Comparison of ENCODE assay signal across 9 mouse cellular contexts in genomic region chr13:28416231-28416630, GRCm38 (mm10).
A peak's percentile ranks its signal among the peaks of the same experiment; 100 is the strongest.
DNase-seq lines count a peak whose midpoint lies in the region; ATAC-seq and TF ChIP-seq lines count a peak whose summit lies in the region.
"Had no signal": no experiment of that assay in that cellular context is flagged by ENCODE, and none has a peak within 500 bp of the region (broad histone marks: within the 10 kb centered on the region; RNA-seq: fewer than 3 reads in every experiment).

No protein-coding gene starts in this region.

- DNase-seq in adipocyte (ENCODE audit: low spot score): peak; percentile 41
- DNase-seq in cerebellum, postnatal 10 days: peak; percentile 56 to 71
- DNase-seq in frontal cortex, postnatal 14 days (ENCODE audit: low spot score in 2 of 2): peak; percentile 49 to 58
- DNase-seq in hindbrain, postnatal 0 days (ENCODE audit: low spot score): peak; percentile 90
- DNase-seq in left cerebral cortex, adult 2 months (ENCODE audit: extremely low spot score in 1 of 2, low spot score in 2 of 2): peak; percentile 25 to 42
- DNase-seq in thymus, postnatal 14 days: peak; percentile 66

- H3K9ac ChIP-seq in hindbrain, postnatal 0 days (replicated peaks; ENCODE audit: low read length): peak overlapping the region; percentile 45
- no peak overlapping the region for H3K9ac ChIP-seq in neural tube, embryonic 12.5 days

- peak overlapping the region; percentile 90 for H3K27ac ChIP-seq in hindbrain, postnatal 0 days
- H3K27ac ChIP-seq in left cerebral cortex, adult 2 months: peak overlapping the region; percentile 96
- H3K27ac ChIP-seq in neural tube, embryonic 12.5 days: peak overlapping the region; percentile 86; the same call in 1 of the 2 replicates

- H3K4me1 ChIP-seq in hindbrain, postnatal 0 days (ENCODE audit: insufficient read depth, low read length): peaks cover 3% of the 10 kb centered on the region; the same call in 1 of the 2 replicates
- H3K4me1 ChIP-seq in neural tube, embryonic 12.5 days: peaks cover 37% of the 10 kb centered on the region

- no peaks in the 10 kb centered on the region for H3K9me3 ChIP-seq in hindbrain, postnatal 0 days (ENCODE audit: low read length)
- no peaks in the 10 kb centered on the region for H3K9me3 ChIP-seq in neural tube, embryonic 12.5 days
- H3K9me3 ChIP-seq: megakaryocyte, embryonic 14.5 days had no signal

- H3K4me3 ChIP-seq in hindbrain, postnatal 0 days (ENCODE audit: low read length): peak overlapping the region; percentile 38
- peak overlapping the region; percentile 76 for H3K4me3 ChIP-seq in left cerebral cortex, adult 2 months
- H3K4me3 ChIP-seq in neural tube, embryonic 12.5 days: no peak overlapping the region

- WGBS in hindbrain, postnatal 0 days: 2% methylated on average over 6 of the region's 6 CpGs
- 6% methylated on average over 6 of the region's 6 CpGs for WGBS in neural tube, embryonic 12.5 days

- no peak for TF ChIP-seq CTCF in hindbrain, postnatal 0 days (IDR thresholded peaks at IDR 0.05; ENCODE audit: low read depth)
- TF ChIP-seq CTCF in left cerebral cortex, adult 2 months (IDR thresholded peaks at IDR 0.05): no peak

- peak; percentile 88 for ATAC-seq in hindbrain, postnatal 0 days
- peak; percentile 93 for ATAC-seq in neural tube, embryonic 12.5 days (ENCODE audit: low FRiP score, low read depth)
- ATAC-seq in inflammation-experienced regulatory T-cells, adult 6 months: no peak

- peak overlapping the region; percentile 66 for H3K4me2 ChIP-seq in hindbrain, postnatal 0 days (ENCODE audit: low read depth, low read length)
- peak overlapping the region; percentile 56 for H3K4me2 ChIP-seq in neural tube, embryonic 12.5 days (replicated peaks)

- no peaks in the 10 kb centered on the region for H3K36me3 ChIP-seq in hindbrain, postnatal 0 days (ENCODE audit: insufficient read depth, low read length)
- no peaks in the 10 kb centered on the region for H3K36me3 ChIP-seq in neural tube, embryonic 12.5 days

- intact Hi-C loops in left cerebral cortex, adult 2 months (cut with DNase I): loop anchor here (5.0 kb wide), 2 partner anchors 191 to 1421 kb away; no protein-coding TSS in a partner anchor

- H3K27me3 ChIP-seq in hindbrain, postnatal 0 days (ENCODE audit: insufficient read depth, low read length): no peaks in the 10 kb centered on the region
- H3K27me3 ChIP-seq in neural tube, embryonic 12.5 days (replicated peaks): no peaks in the 10 kb centered on the region

Comparison
In these comparisons a context has a peak if more than half of its experiments do, and no peak if none do; other contexts are left out.
1. DNase-seq: peak in every context shown above with its lines; median percentile 90 in hindbrain, postnatal 0 days; 66 in thymus, postnatal 14 days; 64 in cerebellum, postnatal 10 days; 54 in frontal cortex, postnatal 14 days; 41 in adipocyte; 34 in left cerebral cortex, adult 2 months.